Mouse (Mus musculus): Measurements from ENCODE around the gene Hspa14. TPM values are rescaled to one million over a fixed set of nuclear protein-coding genes. Genes with fewer than 3 reads are reported as not detected.

The Hspa14 gene
- polyA plus RNA-seq, 1 experiment from 2014 or later = 113 TPM

DNA sequence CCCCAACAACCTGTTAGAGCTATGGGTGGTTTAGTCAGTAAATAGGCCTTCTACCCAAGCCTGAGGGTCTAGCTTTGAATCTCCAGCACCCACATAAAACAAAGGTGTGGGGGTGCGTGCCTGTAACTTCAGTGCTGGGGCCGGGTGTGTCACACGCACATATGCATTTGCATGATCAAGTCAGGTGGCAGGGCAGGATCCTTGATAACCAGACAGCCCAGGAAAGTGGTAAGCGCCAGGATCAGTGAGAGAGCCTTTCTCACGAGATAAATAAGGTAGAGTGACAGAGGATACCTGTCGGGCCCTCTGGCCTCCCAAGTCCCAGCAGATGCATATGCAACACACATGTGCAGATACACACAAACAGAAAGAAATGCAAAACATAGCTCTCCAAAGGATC, 13.1 kb downstream of the Hspa14 start:
- no peak overlapping the region for H3K4me3 ChIP-seq (ENCODE audit: low read depth, low read length)
- no peak for DNase-seq (ENCODE audit: low spot score)
- no peak overlapping the region for H3K9ac ChIP-seq (ENCODE audit: low read length)
- H3K9me3 ChIP-seq (ENCODE audit: control insufficient read depth, low read length) = no peaks in the 10 kb centered on the region
- H3K36me3 ChIP-seq (ENCODE audit: control insufficient read depth, insufficient read depth, low read length) = peaks cover 9% of the 10 kb centered on the region
- H3K4me1 ChIP-seq (ENCODE audit: control insufficient read depth, insufficient read depth, low read length) = no peaks in the 10 kb centered on the region
- no peak for ATAC-seq (ENCODE audit: insufficient read depth, low FRiP score, low TSS enrichment)
- no peaks in the 10 kb centered on the region for H3K27me3 ChIP-seq (ENCODE audit: control insufficient read depth, insufficient read depth, low read length)
- WGBS = 90% methylated on average over 6 of the region's 6 CpGs
- H3K27ac ChIP-seq (ENCODE audit: low read depth, low read length) = no peak overlapping the region
- no peak overlapping the region for H3K4me2 ChIP-seq (ENCODE audit: low read depth)

DNA sequence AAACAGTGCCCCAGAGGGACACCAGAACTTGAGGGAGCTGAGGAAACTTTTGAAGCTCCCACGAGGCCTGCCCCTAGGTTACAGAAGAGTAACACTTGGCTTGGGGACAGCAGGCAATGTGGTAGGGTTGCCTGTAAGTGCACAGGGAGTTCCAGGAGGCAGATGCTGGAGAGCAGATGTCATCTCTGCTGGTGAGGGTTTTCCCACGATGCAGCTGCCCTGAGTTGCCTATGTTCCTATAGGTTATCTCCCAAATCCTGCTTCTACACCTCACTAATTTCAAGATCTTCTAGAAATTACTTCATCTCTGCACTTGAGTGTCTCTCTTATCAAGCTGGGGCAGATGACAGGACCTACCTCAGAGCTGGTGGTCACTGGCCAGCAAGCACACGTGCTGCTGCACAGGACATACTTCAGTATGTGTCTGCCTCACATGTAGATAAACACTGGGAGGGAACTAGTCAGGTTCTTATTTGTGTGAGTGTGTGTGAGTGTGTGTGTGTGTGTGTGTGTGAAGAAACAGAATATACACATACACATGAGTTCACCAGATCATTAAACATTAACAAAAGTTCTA, 18.7 kb downstream of the Hspa14 start:
- H3K4me2 ChIP-seq (ENCODE audit: low read depth) = no peak overlapping the region
- no peak overlapping the region for H3K4me3 ChIP-seq (ENCODE audit: low read depth, low read length)
- no peak overlapping the region for H3K9ac ChIP-seq (ENCODE audit: low read length)
- ATAC-seq (ENCODE audit: insufficient read depth, low FRiP score, low TSS enrichment) (no peak), DNase-seq (ENCODE audit: low spot score) (no peak)
- H3K27me3 ChIP-seq (ENCODE audit: control insufficient read depth, insufficient read depth, low read length) = no peaks in the 10 kb centered on the region
- WGBS = 96% methylated on average over 3 of the region's 3 CpGs
- H3K36me3 ChIP-seq (ENCODE audit: control insufficient read depth, insufficient read depth, low read length) = peaks cover 14% of the 10 kb centered on the region
- no peak overlapping the region for H3K27ac ChIP-seq (ENCODE audit: low read depth, low read length)
- H3K4me1 ChIP-seq (ENCODE audit: control insufficient read depth, insufficient read depth, low read length) = no peaks in the 10 kb centered on the region
- H3K9me3 ChIP-seq (ENCODE audit: control insufficient read depth, low read length) = no peaks in the 10 kb centered on the region

DNA sequence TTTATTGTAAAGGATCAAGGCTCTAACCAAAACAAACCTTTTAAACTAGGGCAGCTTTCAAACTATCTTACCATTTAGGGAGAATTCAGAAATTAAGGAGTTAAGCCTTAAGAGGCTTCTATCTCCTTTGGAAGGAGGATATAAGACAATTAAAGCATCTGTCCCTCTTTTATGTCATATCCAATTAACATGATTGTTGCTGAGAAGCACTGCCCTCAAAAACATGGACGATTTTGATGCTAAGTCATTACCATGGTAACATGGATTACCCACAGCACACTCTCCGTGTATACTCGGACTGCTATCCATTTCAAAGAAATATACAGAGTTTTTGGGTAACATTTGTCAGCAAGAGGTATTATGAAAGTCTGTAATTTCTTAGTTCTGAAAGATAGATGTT, 22.8 kb downstream of the Hspa14 start:
- Histone ChIP-seq H3K27ac (ENCODE audit: low read depth, low read length) (no peak overlapping the region), H3K4me2 (ENCODE audit: low read depth) (no peak overlapping the region), H3K4me3 (ENCODE audit: low read depth, low read length) (no peak overlapping the region), H3K9me3 (ENCODE audit: control insufficient read depth, low read length) (no peaks in the 10 kb centered on the region), H3K9ac (ENCODE audit: low read length) (no peak overlapping the region), H3K36me3 (ENCODE audit: control insufficient read depth, insufficient read depth, low read length) (peaks cover 10% of the 10 kb centered on the region), H3K4me1 (ENCODE audit: control insufficient read depth, insufficient read depth, low read length) (no peaks in the 10 kb centered on the region), H3K27me3 (ENCODE audit: control insufficient read depth, insufficient read depth, low read length) (no peaks in the 10 kb centered on the region)
- ATAC-seq (ENCODE audit: insufficient read depth, low FRiP score, low TSS enrichment) (no peak), DNase-seq (ENCODE audit: low spot score) (no peak)
- 88% methylated on average over 3 of the region's 3 CpGs for whole genome bisulfite sequencing

DNA sequence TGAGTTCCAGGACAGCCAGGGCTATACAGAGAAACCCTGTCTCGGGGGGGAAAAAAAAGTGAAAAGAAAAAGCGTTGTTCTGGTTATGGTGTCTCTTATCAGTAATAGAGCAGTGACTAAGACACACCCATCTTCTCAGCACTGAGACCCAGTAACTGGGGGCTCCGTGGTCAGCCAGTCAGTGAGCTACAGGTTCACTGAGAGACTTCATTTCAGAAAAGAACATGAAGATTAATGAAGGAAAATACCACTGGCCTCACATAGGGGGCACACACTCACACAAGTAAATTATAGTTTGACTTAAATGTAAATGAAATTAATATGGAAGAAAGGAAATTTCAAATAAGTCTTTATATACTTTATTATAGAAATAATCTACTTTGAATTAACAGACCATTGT, 32.4 kb downstream of the Hspa14 start:
- Histone ChIP-seq H3K27ac (ENCODE audit: low read depth, low read length) (no peak overlapping the region), H3K4me3 (ENCODE audit: low read depth, low read length) (no peak overlapping the region), H3K36me3 (ENCODE audit: control insufficient read depth, insufficient read depth, low read length) (no peaks in the 10 kb centered on the region), H3K9me3 (ENCODE audit: control insufficient read depth, low read length) (0 out of 2 replicates have a peak, but pooled peaks cover 3% of the 10 kb centered on the region), H3K4me2 (ENCODE audit: low read depth) (no peak overlapping the region), H3K27me3 (ENCODE audit: control insufficient read depth, insufficient read depth, low read length) (no peaks in the 10 kb centered on the region), H3K9ac (ENCODE audit: low read length) (no peak overlapping the region), H3K4me1 (ENCODE audit: control insufficient read depth, insufficient read depth, low read length) (no peaks in the 10 kb centered on the region)
- DNase-seq (ENCODE audit: low spot score) (no peak), ATAC-seq (ENCODE audit: insufficient read depth, low FRiP score, low TSS enrichment) (no peak)
- 80% methylated on average over 3 of the region's 3 CpGs for WGBS

DNA sequence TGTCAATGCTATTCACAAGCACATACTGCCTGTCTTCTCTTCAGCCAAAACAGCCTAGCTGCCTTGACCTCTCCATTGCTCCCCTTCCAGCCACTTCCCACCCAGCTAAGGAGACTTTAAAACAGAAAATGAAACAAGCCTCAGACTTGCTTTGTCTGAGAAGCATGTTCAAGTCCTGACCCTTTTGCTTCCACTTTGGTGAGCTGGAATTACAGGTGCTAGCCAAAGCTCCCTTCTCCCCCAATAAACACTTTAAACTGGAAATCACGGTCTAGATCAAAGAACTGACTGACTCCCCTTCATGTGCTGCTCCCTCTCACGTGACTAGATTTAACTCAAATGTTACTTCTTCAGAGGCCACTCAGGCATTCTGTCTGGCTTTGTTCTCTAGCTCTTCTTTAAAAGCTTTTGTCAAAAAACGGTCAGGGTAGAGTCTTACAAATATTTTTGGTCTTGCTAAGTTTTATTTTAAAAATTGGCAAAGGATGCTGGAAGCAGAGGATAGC, 36.8 kb downstream of the Hspa14 start:
- WGBS = 68% methylated on average over 3 of the region's 3 CpGs
- no peaks in the 10 kb centered on the region for H3K27me3 ChIP-seq (ENCODE audit: control insufficient read depth, insufficient read depth, low read length)
- H3K4me1 ChIP-seq (ENCODE audit: control insufficient read depth, insufficient read depth, low read length) = peaks cover 7% of the 10 kb centered on the region; the same call in 1 of the 2 replicates
- no peak overlapping the region for H3K4me2 ChIP-seq (ENCODE audit: low read depth)
- DNase-seq (ENCODE audit: low spot score) = no peak
- H3K9me3 ChIP-seq (ENCODE audit: control insufficient read depth, low read length) = 0 out of 2 replicates have a peak, but pooled peaks cover 3% of the 10 kb centered on the region
- no peak for ATAC-seq (ENCODE audit: insufficient read depth, low FRiP score, low TSS enrichment)
- H3K4me3 ChIP-seq (ENCODE audit: low read depth, low read length) = no peak overlapping the region
- H3K9ac ChIP-seq (ENCODE audit: low read length) = no peak overlapping the region; the same call in 1 of the 2 replicates
- H3K36me3 ChIP-seq (ENCODE audit: control insufficient read depth, insufficient read depth, low read length) = no peaks in the 10 kb centered on the region
- H3K27ac ChIP-seq (ENCODE audit: low read depth, low read length) = no peak overlapping the region

DNA sequence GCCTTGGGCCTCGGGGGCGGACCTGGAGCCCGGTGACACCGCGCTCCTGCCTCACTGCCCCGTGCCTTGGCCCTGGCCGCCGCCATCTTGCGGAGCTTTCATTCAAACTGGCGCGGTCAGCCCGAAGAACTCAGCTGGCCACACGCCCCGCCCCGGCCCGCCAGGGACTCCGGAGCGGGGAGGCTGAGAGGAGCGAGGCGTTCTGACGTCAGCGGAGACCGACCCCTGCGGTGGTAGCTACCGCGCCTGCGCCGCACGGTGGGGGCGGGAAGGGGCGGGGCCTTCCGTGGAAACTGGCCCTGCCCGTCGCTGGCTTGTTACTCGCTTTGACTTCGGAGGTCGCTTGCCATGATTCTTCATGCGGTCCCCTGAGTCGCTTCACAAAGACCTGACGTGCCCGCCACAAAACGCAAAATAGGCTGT, 37.7 kb downstream of the Hspa14 start, which contains the start of gene Suv39h2:
Suv39h2 (minus strand) TSS at position 171 of the 423 bp plus-strand sequence.
- H3K4me2 ChIP-seq (ENCODE audit: low read depth) = peak within 1 kb of the TSS; percentile 64
- DNase-seq (ENCODE audit: low spot score) (peak; percentile 99), ATAC-seq (ENCODE audit: insufficient read depth, low FRiP score, low TSS enrichment) (peak; percentile 98)
- 0 out of 2 replicates have a peak, but pooled peaks cover 3% of the 10 kb centered on the region for H3K9me3 ChIP-seq (ENCODE audit: control insufficient read depth, low read length)
- H3K9ac ChIP-seq (ENCODE audit: low read length) = peak within 1 kb of the TSS; percentile 93
- H3K27ac ChIP-seq (ENCODE audit: low read depth, low read length) = peak within 1 kb of the TSS; percentile 90
- H3K4me3 ChIP-seq (ENCODE audit: low read depth, low read length) = peak within 1 kb of the TSS; percentile 96
- H3K27me3 ChIP-seq (ENCODE audit: control insufficient read depth, insufficient read depth, low read length) = no peaks in the 10 kb centered on the region
- peaks cover 7% of the 10 kb centered on the region; the same call in 1 of the 2 replicates for H3K4me1 ChIP-seq (ENCODE audit: control insufficient read depth, insufficient read depth, low read length)
- H3K36me3 ChIP-seq (ENCODE audit: control insufficient read depth, insufficient read depth, low read length) = no peaks in the 10 kb centered on the region; the same call in 1 of the 2 replicates
- WGBS = 0% methylated on average over 39 of the region's 42 CpGs

DNA sequence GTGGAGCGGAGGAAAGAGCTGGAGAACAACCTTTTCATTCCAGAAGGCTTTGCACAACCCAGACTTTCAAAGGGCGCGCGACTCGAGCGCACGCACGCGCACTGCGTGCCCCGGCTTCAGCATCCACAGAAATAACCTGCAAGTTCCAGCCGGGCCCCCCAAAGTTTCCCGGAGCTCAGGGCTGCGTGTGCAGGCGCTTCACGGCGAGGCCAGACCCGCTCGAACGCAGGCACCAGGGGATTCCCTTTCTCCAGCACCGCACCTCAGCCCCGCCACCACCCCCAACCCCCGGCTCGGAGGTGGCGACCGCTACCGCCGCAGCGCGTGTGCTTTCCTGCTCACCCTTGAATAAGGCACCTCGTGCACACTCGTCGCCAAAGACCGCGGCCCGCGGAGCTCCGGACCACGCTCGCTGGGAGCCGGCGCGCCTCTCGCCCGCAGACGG, 38.2 kb downstream of the Hspa14 start:
- Histone ChIP-seq H3K27me3 (ENCODE audit: control insufficient read depth, insufficient read depth, low read length) (no peaks in the 10 kb centered on the region), H3K9ac (ENCODE audit: low read length) (peak overlapping the region; percentile 93), H3K4me3 (ENCODE audit: low read depth, low read length) (peak overlapping the region; percentile 96), H3K27ac (ENCODE audit: low read depth, low read length) (peak overlapping the region; percentile 90), H3K9me3 (ENCODE audit: control insufficient read depth, low read length) (0 out of 2 replicates have a peak, but pooled peaks cover 2% of the 10 kb centered on the region), H3K4me2 (ENCODE audit: low read depth) (peak overlapping the region; percentile 64), H3K36me3 (ENCODE audit: control insufficient read depth, insufficient read depth, low read length) (peaks cover 2% of the 10 kb centered on the region; the same call in 1 of the 2 replicates), H3K4me1 (ENCODE audit: control insufficient read depth, insufficient read depth, low read length) (peaks cover 7% of the 10 kb centered on the region; the same call in 1 of the 2 replicates)
- ATAC-seq (ENCODE audit: insufficient read depth, low FRiP score, low TSS enrichment) (peak; percentile 82), DNase-seq (ENCODE audit: low spot score) (peak; percentile 84)
- 0% methylated on average over 46 of the region's 46 CpGs for WGBS

DNA sequence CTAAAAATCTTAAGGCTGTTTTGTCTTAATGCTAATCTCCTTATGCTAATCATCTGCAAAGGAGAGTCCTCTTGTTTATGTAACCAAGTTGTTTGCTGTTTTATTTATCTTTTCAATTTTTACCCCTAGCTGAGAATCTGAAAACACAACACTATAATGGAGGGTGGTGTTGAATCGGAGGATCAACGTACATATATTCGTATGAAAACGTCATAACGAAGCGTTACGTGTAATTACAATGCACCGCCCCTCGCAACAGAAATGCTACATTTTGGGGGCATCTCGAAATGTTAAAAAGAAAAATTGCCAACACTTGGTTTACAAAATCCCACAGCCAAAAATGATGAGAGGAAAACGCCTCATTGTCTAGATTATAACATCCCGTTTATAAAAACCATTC, 38.7 kb downstream of the Hspa14 start:
- no peaks in the 10 kb centered on the region for H3K27me3 ChIP-seq (ENCODE audit: control insufficient read depth, insufficient read depth, low read length)
- H3K36me3 ChIP-seq (ENCODE audit: control insufficient read depth, insufficient read depth, low read length) = peaks cover 2% of the 10 kb centered on the region; the same call in 1 of the 2 replicates
- H3K9me3 ChIP-seq (ENCODE audit: control insufficient read depth, low read length) = no peaks in the 10 kb centered on the region
- ATAC-seq (ENCODE audit: insufficient read depth, low FRiP score, low TSS enrichment) = no peak
- peaks cover 7% of the 10 kb centered on the region; the same call in 1 of the 2 replicates for H3K4me1 ChIP-seq (ENCODE audit: control insufficient read depth, insufficient read depth, low read length)
- peak overlapping the region; percentile 96 for H3K4me3 ChIP-seq (ENCODE audit: low read depth, low read length)
- DNase-seq (ENCODE audit: low spot score) = no peak
- H3K4me2 ChIP-seq (ENCODE audit: low read depth) = peak overlapping the region; percentile 64
- peak overlapping the region; percentile 93 for H3K9ac ChIP-seq (ENCODE audit: low read length)
- peak overlapping the region; percentile 90 for H3K27ac ChIP-seq (ENCODE audit: low read depth, low read length)
- 2% methylated on average over 12 of the region's 12 CpGs for WGBS

DNA sequence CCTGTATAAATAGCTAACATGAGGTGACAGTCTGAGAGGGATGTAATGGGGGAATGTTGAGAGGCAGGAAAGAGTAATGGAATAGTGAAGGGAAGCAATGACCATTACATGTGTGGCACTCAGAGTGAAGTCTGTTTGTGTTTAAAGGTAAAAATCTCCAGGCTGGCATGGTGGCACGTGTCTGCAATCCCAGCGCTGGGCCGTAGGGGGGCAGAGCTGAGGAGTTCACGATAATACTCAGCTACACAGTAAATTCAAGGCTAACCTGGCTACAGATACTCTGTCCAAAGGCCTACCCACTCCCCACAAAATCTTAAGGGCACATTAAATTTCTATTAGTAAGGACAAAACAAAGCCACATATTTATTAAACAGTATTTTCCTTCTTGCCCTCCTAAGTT, 56.0 kb downstream of the Hspa14 start:
- Histone ChIP-seq H3K27me3 (ENCODE audit: control insufficient read depth, insufficient read depth, low read length) (no peaks in the 10 kb centered on the region), H3K4me1 (ENCODE audit: control insufficient read depth, insufficient read depth, low read length) (no peaks in the 10 kb centered on the region), H3K9me3 (ENCODE audit: control insufficient read depth, low read length) (no peaks in the 10 kb centered on the region), H3K9ac (ENCODE audit: low read length) (no peak overlapping the region), H3K36me3 (ENCODE audit: control insufficient read depth, insufficient read depth, low read length) (peaks cover 3% of the 10 kb centered on the region), H3K27ac (ENCODE audit: low read depth, low read length) (no peak overlapping the region), H3K4me3 (ENCODE audit: low read depth, low read length) (no peak overlapping the region), H3K4me2 (ENCODE audit: low read depth) (no peak overlapping the region)
- 82% methylated on average over 4 of the region's 4 CpGs for whole genome bisulfite sequencing
- ATAC-seq (ENCODE audit: insufficient read depth, low FRiP score, low TSS enrichment) (no peak), DNase-seq (ENCODE audit: low spot score) (no peak)

All from neural tube, embryonic 11.5 days (tissue).